Comparison of ENCODE assay signal across 17 mouse cellular contexts in the genomic region with DNA sequence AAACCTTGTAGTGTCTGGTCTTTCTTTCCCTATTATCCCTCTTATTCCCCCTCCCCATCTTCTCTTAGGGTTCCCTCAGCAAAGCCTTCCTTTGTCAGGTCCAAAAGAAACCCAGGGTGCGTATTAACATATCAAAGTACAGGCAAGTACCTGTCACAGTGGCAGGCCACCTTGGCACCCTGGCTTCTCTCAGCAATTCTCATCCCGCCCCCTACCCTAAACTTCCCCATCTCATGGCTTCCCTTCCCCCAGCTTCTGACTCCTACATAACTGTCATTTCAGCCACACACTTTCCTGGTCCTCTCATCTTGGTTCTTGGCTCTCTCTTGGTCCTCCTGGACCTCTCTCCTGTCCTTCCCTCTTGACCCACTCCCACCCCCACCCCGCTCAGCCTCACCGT.
"Had no signal": no experiment of that assay in that cellular context is flagged by ENCODE, and none has a peak within 500 bp of the region (broad histone marks: within the 10 kb centered on the region; RNA-seq: fewer than 3 reads in every experiment).

No protein-coding gene starts in this region.

- H3K27me3 ChIP-seq: neural tube, embryonic 12.5 days; neural tube, embryonic 13.5 days; neural tube, embryonic 15.5 days; stomach, embryonic 15.5 days had no signal

- H3K36me3 ChIP-seq: neural tube, embryonic 12.5 days; neural tube, embryonic 13.5 days; neural tube, embryonic 15.5 days; stomach, embryonic 15.5 days had no signal

- H3K9ac ChIP-seq: neural tube, embryonic 12.5 days; neural tube, embryonic 13.5 days; neural tube, embryonic 15.5 days; stomach, embryonic 15.5 days had no signal

- H3K4me2 ChIP-seq: neural tube, embryonic 12.5 days; neural tube, embryonic 13.5 days; neural tube, embryonic 15.5 days; stomach, embryonic 15.5 days had no signal

- H3K9me3 ChIP-seq: neural tube, embryonic 12.5 days; neural tube, embryonic 13.5 days; neural tube, embryonic 15.5 days; stomach, embryonic 15.5 days had no signal

- DNase-seq: retina, postnatal 1 day; right cerebral cortex, adult 18-20 months; right cerebral cortex, postnatal 14 days; right cerebral cortex, postnatal 25 days; right cerebral cortex, postnatal 4 days; spleen, adult 18-20 months; thymus, adult 18-20 months; thymus, adult 2 months; thymus, postnatal 14 days; thymus, postnatal 25 days; thymus, postnatal 36 days; thymus, postnatal 4 days had no signal

- H3K27ac ChIP-seq: neural tube, embryonic 12.5 days; neural tube, embryonic 13.5 days; neural tube, embryonic 15.5 days; stomach, embryonic 15.5 days; stomach, postnatal 0 days had no signal

- H3K4me3 ChIP-seq: neural tube, embryonic 12.5 days; neural tube, embryonic 13.5 days; neural tube, embryonic 15.5 days; stomach, embryonic 15.5 days had no signal
